Mouse (Mus musculus) mammary gland, adult 2 months (tissue): ENCODE data around the gene Olfr1414. TPM values are rescaled to one million over a fixed set of nuclear protein-coding genes. Genes with fewer than 3 reads are reported as not detected.

ENCODE experiments used
- polyA plus RNA-seq: library from polyadenylated mRNA; depleted of rRNA; stranded (reverse); fragments of >200 nt; gene quantifications from 2 replicates; pipeline ENCODE4 v1.2.3, GENCODE M21; 2012; ENCODE audit warnings: low replicate concordance; rRNA removed

Olfr1414 gene
- polyA plus RNA-seq, result not detected in 2 replicates

GRCm38 (mm10) chr1:92518561-92518960 is at the start of gene Olfr1414:
TSS of gene Olfr1414 (minus strand) at chr1:92518661.

DNA sequence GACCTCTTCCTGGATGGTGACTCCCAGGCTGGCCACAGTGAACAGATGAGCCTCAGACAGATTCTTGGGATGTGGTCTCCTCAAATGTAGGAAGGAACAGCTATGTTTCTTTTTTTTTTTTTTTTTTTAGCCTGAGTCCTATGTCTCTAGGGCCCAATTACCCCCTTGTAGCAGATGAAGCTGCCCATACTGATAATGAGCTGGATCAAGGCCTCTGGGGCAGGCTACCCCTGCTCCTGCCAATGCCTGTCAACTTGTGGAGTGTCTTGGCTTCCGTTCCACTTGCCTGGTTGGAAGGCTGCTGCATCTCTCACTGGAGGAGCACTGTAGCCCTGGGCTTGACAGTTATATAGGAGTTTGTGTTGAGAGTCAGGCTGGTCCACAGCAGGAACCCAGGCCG is 22.5 kb downstream of the Olfr1414 start, which contains the start of gene Olfr1415:
Olfr1415 (minus strand) TSS at position 101 of the 400 bp plus-strand sequence.

DNA sequence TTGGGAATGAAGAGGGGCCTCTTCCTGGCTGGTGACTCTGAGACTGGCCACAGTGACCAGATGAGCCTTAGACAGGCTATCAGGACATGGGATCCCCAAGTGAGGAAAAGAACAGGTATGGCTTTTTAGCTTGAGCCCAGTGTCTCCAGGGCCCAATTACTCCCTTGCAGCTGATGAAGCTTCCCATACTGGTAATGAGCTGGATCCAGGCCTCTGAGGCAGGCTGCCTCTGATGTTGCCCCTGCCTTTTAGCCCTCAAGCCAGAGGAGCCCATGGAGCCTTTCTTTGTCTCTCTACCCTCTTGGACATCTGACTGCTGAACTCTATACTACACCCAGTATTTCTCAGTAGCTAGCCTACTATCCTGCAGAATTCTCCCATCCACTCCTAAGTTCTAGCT is 33.4 kb downstream of the Olfr1414 start, which contains the start of gene Olfr1416:
Olfr1416 (minus strand) TSS at position 101 of the 400 bp plus-strand sequence.

DNA sequence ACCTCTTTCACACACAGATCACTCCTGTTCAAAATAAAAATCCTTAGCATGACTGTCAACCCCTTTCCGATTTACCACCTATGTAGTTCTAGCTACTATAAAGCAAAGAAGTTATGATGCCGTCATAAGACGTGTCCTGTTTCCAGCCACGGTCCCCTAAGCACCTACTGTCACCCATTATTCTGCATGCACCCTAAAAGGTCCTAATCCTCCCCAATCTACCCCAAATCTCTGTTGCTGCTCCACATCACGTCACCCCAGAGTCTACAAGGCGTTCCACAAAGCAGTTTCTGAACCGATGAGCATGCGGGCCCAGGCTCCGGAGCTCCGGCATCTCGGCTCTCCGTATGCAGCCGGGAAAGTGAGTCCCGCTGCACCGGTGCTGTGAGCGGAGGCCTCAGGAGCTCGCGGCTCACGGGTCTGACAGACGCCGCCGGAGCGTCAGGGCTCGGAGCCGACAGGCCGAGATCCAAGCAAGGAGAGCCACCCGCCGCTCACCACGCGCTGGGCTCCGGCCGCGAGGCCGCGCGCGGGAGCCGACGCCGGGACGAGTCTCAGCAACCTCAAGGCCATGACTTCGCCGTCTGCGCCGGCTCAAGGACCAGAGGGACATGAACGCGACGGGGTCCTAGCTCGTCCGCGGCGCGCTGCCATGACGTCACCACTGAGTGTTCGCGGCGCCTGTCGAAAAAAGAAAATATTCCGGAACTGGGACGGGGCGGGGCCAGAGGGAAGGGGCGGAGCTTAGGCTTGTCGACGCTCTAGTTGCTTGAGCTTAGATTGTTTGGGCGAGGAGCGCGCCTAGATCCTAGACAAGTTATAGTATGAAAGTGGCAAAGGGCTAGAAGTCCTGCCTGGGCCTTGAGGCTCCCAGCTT is 45.1 kb downstream of the Olfr1414 start, which contains the start of gene Ndufa10:
Ndufa10 (minus strand) TSS at position 696 of the 877 bp plus-strand sequence.

Other genes starting within 250 kb of the Olfr1414 start
- gene Ndufa10, start 44.8 kb downstream of the Olfr1414 start, polyA plus RNA-seq, result 103 and 247 TPM in 2 replicates
- not detected in 2 replicates for gene Olfr1416, start 33.5 kb downstream of the Olfr1414 start, polyA plus RNA-seq
- gene Olfr1415, start 22.6 kb downstream of the Olfr1414 start, polyA plus RNA-seq, result not detected in 2 replicates
- gene Olfr1413, start 52.7 kb upstream of the Olfr1414 start, polyA plus RNA-seq, result not detected in 2 replicates
- gene Olfr1412, start 67.1 kb upstream of the Olfr1414 start, polyA plus RNA-seq, result not detected in 2 replicates
- gene Olfr1411, start 75.8 kb upstream of the Olfr1414 start, polyA plus RNA-seq, result not detected in 2 replicates
- gene Olfr1410, start 87.1 kb upstream of the Olfr1414 start, polyA plus RNA-seq, result not detected in 2 replicates
- gene Olfr12, start 99.1 kb upstream of the Olfr1414 start, polyA plus RNA-seq, result not detected in 2 replicates
- gene Cops9, start 123.3 kb upstream of the Olfr1414 start, polyA plus RNA-seq, result 79.5 and 115 TPM in 2 replicates
- gene Otos, start 130.2 kb upstream of the Olfr1414 start, polyA plus RNA-seq, result 0.81 and 1.2 TPM in 2 replicates